Mouse (Mus musculus) frontal cortex, adult (tissue): ENCODE measurements around the gene C2cd4b.

Experiments used
- ATAC-seq: cut with Nextera tagmentation; 2 replicates; pipeline ENCODE4 v1.9.2; 2017; ENCODE audit warnings: mild to moderate bottlenecking, moderate library complexity, mixed read lengths; ENCODE audit not compliant: low TSS enrichment

C2cd4b gene

DNA sequence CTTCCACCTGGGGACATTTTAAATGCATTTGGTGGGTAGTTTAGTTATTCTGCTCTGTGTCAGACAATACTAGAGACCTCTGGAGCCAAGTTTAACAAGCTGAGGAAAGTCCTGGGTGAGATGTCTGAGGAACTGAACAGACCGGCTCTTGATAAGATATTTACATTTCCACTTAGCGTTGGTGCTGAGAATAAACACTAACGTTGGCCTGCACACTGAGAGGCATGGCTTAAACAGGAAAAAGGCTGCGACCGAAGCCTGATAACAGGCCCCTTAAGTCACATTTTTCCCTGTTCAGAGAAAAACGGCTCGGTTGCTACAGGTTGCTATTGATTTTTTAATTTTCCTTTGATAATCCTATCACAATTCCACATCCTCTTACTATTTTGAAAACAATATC is 12.1 kb downstream of the C2cd4b start:
- ATAC-seq = no peak

DNA sequence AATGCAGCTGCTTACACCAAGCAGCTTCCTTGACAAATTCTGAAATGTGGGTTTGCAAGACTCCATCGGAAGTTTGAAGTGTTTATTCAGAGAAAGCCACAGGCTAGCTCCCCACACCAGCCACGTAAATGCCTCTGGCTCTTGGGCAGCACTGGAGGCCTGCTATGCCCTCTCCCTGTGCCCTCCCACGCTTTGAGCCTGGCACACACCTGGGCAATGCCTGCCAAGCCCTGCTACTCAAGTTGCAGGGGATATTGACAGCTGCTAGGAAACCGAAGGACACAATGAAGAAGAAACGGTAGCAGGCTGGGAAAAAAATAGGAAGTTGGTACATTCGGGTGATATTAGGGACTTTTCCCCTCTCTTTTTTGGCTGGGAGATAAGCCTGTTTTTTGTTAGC is 15.0 kb downstream of the C2cd4b start:
- no peak for ATAC-seq

DNA sequence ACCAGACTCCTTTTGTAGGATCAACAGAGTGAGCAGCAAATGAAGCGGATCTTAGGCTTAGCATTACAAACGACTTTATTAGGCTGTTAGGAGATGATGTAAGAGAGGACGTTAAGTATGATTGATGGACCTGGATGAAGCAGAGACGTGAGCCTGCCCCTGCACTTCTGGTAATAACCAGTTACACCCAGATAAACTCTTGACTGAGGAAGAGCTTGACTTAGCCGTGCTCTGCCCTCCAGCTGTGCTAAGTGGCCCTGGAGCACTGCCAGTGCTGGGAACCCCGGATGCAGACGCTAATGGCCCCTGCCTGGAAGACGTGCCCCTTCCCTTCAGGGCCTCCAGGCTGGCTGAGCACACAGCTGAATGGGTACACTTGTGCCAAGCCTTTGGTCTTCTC is 19.3 kb downstream of the C2cd4b start:
- ATAC-seq = no peak

DNA sequence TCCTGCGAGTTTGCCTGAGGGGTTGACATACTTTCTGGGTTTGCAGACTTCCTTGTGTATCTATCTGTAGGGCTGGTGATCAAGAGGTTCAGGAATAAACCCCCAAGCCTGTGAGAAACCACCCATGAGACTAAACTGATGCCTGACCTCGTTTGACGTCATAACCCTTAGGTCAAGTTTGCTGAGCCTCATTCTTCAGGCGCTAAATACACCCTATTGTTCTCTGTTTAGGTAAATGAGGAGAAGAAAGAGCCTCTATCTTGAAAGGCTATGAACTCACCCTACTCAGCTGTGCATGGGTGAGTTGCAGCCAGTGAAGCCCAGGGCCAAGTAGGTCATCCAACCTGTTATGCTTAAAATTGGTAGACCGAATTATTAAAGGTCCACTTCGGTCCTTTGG is 23.5 kb downstream of the C2cd4b start:
- ATAC-seq = no peak

DNA sequence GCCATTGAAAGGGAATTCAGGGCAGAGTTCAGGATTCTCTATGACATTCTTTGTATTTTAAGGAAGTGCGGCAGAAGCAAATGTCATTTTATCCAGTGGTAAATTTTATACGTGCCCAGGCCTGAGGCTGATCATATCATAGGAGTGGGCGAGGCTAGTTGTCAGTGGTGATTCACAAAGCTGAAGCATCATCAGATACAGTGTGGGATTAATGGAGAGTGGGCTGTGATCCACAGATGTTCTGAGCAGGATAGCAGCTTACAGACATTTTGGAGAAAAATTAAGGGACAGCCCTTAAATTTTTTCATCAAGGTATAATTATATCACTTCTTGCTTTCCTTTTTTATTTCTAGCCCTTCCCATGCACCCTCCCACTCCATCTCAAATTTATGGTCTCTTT is 24.2 kb downstream of the C2cd4b start:
- no peak for ATAC-seq

DNA sequence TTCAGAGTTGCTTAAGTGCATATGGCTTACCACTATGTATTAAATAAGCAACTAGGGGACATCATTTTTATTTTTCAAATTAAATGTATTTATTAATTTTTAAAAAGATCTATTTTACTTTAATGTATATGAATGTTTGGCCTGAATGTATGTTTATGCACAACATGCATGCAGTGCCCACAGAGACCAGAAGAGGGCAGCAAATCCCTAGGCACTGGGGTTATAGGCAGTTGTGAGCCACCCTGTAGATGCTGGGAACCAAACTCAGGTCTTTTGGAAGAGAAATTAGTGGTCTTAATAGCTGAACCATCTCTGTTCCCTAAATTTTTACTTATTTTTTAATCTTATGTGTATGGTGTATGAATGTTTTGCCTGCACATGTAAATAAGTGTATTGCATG is 24.7 kb downstream of the C2cd4b start:
- ATAC-seq = no peak

DNA sequence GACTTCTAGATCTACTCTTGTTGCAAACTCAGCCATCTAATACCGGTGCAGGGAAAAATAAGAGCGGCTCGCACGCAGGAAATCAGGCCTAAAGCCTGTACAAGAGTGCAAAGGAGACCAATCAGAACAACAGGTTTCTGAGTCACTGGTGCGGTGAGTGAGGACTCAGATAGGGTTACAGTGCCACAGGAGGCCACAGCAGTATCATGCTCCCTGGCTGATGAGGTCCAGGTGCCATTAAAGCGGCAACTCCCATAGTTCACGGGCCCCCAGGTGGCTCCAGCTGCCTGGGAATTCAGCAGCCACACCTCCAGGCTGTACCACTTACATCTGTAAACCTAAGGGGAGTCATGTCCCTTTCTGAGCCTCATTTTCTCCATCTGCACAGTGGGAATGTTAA is 27.1 kb downstream of the C2cd4b start:
- no peak for ATAC-seq

DNA sequence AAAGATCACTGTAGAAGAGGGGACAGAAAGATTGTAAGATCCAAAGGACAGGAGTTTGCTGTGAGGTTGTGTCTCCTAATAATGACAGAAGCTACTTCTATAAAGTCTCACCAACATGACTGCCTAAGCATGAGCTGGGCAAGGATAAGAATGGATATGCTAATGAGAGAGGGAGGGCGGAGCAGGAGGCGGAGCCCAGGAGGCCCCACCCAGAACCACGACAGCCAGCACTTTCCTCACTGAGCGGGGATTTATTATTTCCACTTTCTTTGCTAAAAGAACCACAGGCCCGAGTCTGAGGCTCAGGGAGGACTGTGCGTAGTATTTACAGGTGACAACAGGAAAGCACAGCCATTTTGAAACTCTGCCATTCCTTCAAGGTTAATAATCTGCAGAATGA is 28.4 kb downstream of the C2cd4b start:
- ATAC-seq = no peak

DNA sequence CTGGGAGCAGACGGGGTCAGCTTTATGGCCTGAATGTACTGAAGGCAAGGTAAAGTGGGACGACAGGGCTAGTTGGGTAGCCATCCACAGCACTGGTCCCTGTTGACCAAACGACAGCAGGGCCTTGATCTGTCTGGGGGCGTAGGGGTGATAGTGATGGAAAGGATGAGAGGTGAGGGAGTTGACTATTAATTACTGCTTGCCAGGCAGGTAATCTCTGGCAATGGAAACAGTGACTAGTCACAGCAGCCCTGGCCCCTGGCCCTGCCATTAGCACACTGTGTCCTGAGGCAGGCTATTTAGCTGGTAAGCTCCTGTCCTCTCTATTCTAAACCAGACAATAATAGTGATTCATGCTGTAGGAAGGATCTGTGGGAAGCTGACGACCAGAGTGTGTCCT is 33.2 kb downstream of the C2cd4b start:
- no peak for ATAC-seq

DNA sequence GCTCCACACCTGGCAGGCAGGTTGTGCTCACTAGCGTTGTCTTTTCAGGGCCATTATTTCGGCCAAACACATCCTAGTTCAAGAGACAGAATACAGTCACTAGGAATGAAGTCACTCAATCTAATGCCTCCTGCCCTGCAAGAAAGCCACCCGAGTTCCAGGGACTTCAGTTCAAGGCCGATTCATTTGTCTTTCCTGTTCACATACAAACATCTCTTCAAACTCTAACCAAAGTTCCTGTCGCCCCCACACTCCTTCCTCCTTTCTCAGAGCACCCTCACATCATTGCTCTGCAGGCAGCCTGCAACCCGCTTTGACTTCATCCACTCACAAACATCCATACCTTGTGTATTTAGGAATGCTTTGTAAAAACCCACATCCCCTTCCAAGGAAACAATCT is 34.3 kb downstream of the C2cd4b start:
- no peak for ATAC-seq

DNA sequence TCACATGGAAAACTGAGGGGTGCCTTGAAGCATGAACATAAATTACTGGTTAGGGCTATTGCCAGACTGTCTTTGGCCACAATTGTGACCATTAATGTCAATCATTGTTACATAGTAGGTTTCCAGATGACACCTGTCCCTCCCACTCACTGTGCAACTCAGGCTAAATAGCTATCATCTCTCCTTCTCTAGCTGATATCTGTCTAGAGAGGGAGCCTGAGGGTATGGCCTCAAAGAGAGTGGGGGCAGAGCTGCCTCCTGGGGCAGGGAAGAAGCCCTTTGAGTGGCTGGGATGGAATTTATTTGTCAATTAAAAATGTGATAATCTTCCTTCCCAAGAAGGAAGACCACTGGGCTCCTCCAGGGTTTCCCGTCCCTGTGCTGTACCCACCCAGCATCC is 35.0 kb downstream of the C2cd4b start:
- ATAC-seq = no peak

DNA sequence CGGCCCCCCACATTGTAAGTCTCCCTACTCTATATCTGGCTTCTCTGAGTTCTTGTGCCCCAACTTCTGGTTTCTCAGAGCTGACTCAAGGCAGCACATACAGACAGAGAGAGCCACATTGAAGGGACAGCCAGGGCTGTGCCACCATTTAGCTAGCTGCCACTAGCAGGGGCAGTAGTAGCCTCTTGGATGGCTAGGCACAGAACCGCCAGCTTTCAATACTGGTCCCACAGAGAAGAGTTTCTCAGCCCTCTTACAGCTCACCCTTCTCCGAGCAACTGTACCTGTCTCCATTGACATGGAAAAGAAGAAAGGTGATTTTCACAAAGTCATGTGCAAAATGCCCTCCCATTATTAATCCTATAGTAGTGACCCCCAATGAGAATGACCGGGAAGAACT is 35.4 kb downstream of the C2cd4b start:
- ATAC-seq = no peak

DNA sequence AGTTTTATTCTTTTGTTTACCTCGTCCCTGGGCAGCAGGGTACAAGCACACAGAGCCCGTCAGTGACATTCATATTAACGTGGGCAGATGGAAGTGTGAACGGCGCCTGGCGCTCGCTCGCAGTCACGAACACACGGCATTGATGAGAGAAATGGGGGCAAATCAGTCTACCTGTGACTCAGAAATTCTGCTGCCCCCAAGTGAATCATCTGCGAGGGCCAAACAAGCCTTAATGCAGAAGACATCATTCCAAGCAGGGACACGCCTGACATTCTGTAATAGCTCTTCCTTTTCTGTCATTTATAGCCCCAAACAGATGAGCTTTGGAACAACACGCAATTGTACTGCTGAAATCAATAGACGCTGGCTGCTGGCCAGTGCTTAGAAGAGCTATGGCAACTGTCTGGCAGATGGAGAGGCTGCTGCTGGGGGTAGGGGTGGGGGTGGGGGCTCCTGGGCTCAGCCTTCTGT is 36.0 kb downstream of the C2cd4b start:
- ATAC-seq = peak; percentile 41; the same call in 1 of the 2 replicates

DNA sequence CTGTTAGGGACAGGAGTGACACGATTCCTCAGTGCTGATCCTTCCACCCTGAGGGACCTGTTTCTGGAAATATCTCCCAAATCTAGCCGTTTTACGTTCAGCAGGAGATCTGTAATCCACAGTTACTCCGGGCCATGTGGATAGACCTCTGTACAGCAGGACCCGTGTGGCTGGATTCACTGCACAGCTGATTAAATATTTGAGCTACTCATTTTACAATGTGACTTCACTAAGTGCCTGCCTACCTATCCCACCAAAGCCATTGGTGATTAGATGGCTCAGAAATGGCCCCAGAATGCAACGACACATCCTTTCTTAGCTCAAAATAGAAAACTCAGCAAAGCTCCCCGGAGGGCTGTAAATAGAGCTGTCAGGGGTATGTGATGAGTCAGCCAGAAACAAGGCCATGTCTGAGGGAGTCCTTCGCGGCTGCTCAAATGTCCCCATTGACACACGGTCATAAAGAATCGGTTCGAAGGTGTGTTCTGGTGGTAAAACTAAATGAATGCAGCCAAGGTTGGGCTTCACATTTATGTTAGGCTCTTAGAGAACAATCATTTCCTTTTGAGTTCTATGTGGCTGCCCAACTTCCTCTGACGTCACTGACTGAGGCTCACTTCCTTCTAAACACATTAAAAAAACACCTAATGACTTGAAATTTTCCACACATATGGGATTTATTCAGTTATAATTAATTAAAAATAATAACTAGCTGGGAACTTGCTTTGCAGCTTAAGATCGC is 40.0 kb downstream of the C2cd4b start:
- peak; percentile 59; the same call in 1 of the 2 replicates for ATAC-seq

DNA sequence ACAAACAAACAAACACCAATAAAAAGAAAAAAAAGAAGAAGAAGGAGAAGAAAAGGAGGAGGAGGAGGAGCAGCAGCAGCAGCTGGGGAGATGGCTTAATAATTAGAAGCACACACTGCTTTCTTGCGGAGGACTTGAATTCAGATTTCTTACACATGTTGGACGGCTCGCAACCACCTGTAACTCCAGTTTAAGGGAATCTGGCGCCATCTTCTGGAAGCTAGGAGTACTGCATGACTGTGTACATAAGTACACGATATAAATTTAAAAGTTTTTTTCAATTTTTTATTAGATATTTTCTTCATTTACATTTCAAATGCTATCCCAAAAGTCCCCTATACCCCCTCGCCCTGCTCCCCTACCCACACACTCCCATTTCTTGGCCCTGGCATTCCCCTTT is 43.0 kb downstream of the C2cd4b start:
- ATAC-seq = no peak

DNA sequence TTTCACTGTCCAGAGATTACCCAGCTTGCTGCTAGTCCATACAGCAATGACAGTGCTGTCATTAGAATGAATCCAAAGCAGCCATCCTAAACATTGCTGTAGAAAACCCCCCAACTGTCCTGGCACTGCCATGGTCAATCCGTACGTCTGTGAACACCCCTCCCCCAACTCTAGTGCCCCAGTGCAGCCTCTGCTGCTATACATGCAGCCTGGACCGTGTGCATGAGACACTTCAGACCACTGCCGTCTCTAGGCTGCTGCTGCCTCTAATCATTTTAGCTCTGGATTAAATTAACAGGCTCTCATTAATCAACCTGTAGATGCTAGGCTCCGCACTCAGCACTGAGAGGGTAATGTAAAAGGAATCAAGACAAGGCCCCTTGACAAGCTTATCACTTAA is 47.8 kb downstream of the C2cd4b start:
- ATAC-seq = no peak

DNA sequence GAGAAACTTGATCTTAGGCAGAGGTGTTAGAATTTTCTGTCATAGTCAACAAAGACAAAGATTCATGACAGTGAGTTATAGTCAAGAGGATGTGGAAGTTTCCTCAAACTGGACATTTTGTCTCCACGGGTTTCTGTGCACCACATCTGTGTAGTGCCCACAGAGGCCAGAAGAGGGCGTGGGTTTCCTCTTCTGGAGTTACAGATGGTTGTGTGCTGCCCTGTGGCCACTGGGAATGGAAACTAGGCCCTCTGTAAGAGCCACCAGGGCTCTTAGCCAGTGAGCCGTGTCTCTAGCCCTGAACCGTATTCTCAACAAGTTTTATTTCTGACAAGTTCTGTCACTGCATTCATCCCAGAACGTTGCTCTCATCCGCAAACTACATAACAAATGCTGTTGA is 51.3 kb downstream of the C2cd4b start:
- ATAC-seq = no peak
